ENCODE assay signal across 1 mouse cellular context in the genomic region with DNA sequence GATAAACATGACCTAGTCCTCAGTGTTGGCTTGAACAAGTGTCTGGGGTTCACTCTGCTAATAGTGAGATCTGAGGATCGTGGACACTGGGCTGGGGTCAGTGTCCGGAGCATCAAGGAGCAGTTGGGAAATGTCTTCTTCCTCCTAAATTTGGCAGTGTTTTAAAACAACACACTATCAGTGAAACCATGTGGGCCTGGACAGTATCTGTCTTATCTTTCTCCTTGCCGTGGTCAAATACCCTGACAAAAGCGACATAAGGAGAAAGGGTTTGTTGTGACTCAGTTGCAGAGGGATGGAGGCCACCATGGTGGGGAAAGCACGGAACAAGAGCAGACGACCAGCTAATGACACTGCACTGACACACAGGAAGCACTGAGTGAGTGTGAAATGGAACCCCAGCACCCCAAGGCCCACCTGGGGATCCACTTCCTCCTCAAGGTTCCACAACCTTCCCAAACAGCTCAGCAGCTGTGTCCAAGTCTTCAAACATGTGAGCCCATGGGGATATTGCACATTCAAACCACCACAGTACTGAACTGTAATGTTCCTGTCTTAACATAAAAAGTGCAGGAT.
A peak's percentile ranks its signal among the peaks of the same experiment; 100 is the strongest.
TF ChIP-seq lines count a peak whose summit lies in the region.

No protein-coding gene starts in this region.

TF ChIP-seq in CH12.LX, 34 proteins besides CTCF, POLR2A, EP300 and RAD21:
- TF ChIP-seq ZNF384 (IDR thresholded peaks at IDR 0.05; ENCODE audit: low read depth, low read length) (no peak), MAX (IDR thresholded peaks at IDR 0.05; ENCODE audit: low read length) (peak; percentile 18; the same call in 1 of the 2 replicates), SMC3 (IDR thresholded peaks at IDR 0.05; ENCODE audit: low read depth, low read length) (no peak), BHLHE40 (IDR thresholded peaks at IDR 0.05; ENCODE audit: low read depth, low read length) (no peak), MXI1 (IDR thresholded peaks at IDR 0.05; ENCODE audit: low read depth, low read length) (no peak), USF2 (conservative IDR thresholded peaks at IDR 0.05; ENCODE audit: low read depth, low read length) (no peak), UBTF (IDR thresholded peaks at IDR 0.05; ENCODE audit: low read depth, low read length) (no peak), ETS1 (conservative IDR thresholded peaks at IDR 0.05; ENCODE audit: low read depth, low read length) (0 out of 2 replicates have a peak, but pooled peaks have one; percentile 11), MAZ (IDR thresholded peaks at IDR 0.05; ENCODE audit: low read depth, low read length) (no peak), PAX5 (IDR thresholded peaks at IDR 0.05; ENCODE audit: low read length) (no peak), E2F4 (IDR thresholded peaks at IDR 0.05; ENCODE audit: insufficient replicate concordance, low read depth, low read length) (no peak)
